Mouse (Mus musculus) cortical plate, adult 2 months (tissue): ENCODE data around the gene Rap1gap. TPM values are rescaled to one million over a fixed set of nuclear protein-coding genes. Genes with fewer than 3 reads are reported as not detected.

Experiments
- H3K27ac ChIP-seq: fragments of 200-500 bp; 2 replicates; pipeline ENCODE4 v1.5.1; 2012; ENCODE audit warnings: low read length, control low read depth, inconsistent platforms; ENCODE audit not compliant: insufficient read depth
- H3K4me1 ChIP-seq: fragments of 200-500 bp; 2 replicates; pipeline ENCODE4 v1.6.1; 2011; ENCODE audit warnings: low read length; ENCODE audit not compliant: control insufficient read depth, insufficient read depth
- H3K4me3 ChIP-seq: fragments of 200-500 bp; 2 replicates; pipeline ENCODE4 v1.5.1; 2011; ENCODE audit warnings: mild to moderate bottlenecking, low read length, control low read depth; ENCODE audit not compliant: insufficient read depth
- CTCF ChIP-seq: fragments of 200-500 bp; IDR thresholded peaks from 2 replicates; pipeline ENCODE4 v1.5.1; 2011; ENCODE audit warnings: mild to moderate bottlenecking, control low read depth, low read length; ENCODE audit not compliant: insufficient read depth; ENCODE audit errors: extremely low read depth
- POLR2A ChIP-seq: fragments of 200-500 bp; IDR thresholded peaks from 2 replicates; pipeline ENCODE4 v1.6.1; 2011; ENCODE audit warnings: mild to moderate bottlenecking, low read length, control low read depth; ENCODE audit not compliant: insufficient read depth; ENCODE audit errors: extremely low read depth
- polyA plus RNA-seq: library from polyadenylated mRNA; depleted of rRNA; stranded (reverse); fragments of >200 nt; gene quantifications from 2 replicates; pipeline ENCODE4 v1.2.3, GENCODE M21; 2012; rRNA removed

Gene Rap1gap
- polyA plus RNA-seq, 1 experiment, result 383 TPM

DNA sequence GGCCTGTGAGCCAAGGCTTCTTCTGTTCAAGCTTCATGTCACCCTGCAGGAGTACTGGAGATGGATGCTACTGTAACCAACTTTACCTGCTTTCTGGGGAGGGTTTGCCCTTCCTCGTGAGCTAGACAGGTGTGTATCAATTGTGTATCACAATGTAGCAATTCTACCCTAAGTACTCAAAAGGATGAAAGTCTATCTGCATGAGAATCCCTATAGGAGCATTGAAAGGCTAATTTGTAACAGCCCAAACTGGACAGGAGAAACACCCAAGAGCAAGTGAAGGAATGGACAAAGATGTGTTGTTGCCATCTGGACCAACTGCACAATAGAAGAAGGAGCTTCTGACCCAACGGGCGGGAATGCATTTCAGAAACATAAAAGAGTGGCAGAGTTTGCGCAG, 113.3 kb downstream of the Rap1gap start:
- Histone ChIP-seq H3K27ac (no peak overlapping the region), H3K4me1 (no peaks in the 10 kb centered on the region), H3K4me3 (no peak overlapping the region)
- TF ChIP-seq POLR2A, result no peak
- no peak for TF ChIP-seq CTCF

DNA sequence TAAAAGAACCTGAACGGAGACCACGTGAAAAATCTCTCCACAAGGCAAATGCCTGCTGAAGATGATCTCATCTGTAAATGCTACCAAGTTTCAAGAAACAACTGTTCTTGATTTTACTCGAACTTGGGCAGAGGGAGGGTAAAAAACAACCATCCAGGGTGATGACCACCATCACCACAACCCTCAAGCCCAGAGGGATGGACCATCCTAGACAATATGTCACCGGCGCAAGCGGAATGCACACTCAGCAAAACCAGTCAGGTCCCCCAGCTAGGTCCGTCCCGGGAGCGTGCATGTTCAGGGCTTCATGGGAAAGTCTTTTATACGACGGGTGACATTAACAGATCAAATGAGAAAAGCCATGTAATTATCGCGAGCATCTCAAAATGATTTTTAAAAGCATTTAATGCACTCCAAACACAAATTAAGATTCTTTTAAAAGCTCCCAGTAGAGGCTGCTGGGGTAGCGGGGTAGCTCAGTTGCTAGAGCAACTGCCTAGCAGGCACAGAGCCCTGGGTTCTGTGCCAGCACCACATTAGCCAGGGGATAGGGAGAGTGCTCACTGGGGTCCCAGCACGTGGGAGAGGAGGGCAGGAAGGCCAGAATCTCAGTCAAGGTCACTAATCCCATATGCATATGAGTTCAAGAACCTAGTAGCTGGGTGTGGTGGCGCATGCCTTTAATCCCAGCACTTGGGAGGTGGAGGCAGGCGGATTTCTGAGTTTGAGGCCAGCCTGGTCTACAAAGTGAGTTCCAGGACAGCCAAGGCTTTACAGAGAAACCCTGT, 114.1 kb downstream of the Rap1gap start:
- TF ChIP-seq CTCF (no peak), POLR2A (no peak)
- H3K4me1 ChIP-seq, result no peaks in the 10 kb centered on the region
- no peak overlapping the region for H3K27ac ChIP-seq
- H3K4me3 ChIP-seq, result no peak overlapping the region

Other genes with a start within 250 kb of the Rap1gap start
- not detected in 2 replicates for gene Cela3b, start 234.2 kb upstream of the Rap1gap start, polyA plus RNA-seq
- not detected in 2 replicates for gene 1700013G24Rik, start 211.4 kb upstream of the Rap1gap start, polyA plus RNA-seq
- gene Hspg2, start 196.0 kb upstream of the Rap1gap start, polyA plus RNA-seq, result 1.9 and 2.6 TPM in 2 replicates
- gene Ldlrad2, start 90.2 kb upstream of the Rap1gap start, polyA plus RNA-seq, result not detected in 2 replicates
- 147 and 157 TPM in 2 replicates for gene Usp48, start 71.0 kb upstream of the Rap1gap start, polyA plus RNA-seq
- 12.9 and 13.9 TPM in 2 replicates for gene Alpl, start 131.7 kb downstream of the Rap1gap start, polyA plus RNA-seq
- gene Ece1, start 197.5 kb downstream of the Rap1gap start, polyA plus RNA-seq, result 29.8 and 38.2 TPM in 2 replicates